Mouse (Mus musculus): Measurements from ENCODE around the gene Gm10577.

DNA sequence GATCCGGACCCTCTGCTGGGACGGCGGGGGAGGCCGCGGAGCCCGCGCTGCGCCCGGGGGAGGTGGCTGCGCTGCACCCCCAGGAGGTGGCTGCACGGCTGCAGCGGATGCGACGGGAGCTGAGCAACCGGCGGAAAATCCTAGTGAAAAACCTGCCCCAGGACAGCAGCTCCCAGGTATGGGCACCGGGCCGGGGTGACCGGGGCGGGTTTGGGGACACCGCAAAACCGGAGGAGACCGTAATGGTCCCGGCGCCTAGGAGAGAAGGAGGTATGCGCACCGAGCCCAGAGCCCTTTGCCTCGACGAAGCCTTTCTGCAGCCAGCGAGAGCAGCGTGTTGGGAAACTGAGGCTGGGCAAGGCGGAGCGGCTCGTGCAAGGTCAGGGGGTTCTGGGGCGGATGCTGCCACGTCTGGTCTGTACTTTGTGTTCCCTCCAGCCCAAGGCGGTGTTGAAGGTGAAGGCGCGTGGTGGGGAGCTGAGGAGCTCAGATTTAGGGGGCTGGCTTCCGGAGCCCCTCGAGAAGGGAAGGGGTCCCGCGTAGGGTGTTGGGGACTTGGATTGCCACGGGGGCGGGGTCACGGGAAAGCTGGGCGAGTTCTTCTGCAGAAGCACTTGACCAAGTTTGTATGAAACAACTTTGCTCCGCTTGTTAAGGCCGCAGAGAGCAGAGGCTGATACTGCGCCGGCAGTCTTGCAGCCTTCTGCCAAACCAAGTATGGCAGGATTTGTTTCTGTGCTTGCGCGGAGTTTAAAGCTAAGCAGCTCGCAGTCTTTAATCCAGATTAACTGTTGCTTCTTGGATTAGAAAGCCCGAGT lies 48.9 kb upstream of the Gm10577 start:
- no peak for TF ChIP-seq CTCF (IDR thresholded peaks at IDR 0.05; ENCODE audit: insufficient read depth, low read length)
- TF ChIP-seq POLR2A (IDR thresholded peaks at IDR 0.05; ENCODE audit: borderline replicate concordance, extremely low read depth, low read depth, low read length), result no peak

Measured in lung, adult 2 months (tissue).